In the genomic region with DNA sequence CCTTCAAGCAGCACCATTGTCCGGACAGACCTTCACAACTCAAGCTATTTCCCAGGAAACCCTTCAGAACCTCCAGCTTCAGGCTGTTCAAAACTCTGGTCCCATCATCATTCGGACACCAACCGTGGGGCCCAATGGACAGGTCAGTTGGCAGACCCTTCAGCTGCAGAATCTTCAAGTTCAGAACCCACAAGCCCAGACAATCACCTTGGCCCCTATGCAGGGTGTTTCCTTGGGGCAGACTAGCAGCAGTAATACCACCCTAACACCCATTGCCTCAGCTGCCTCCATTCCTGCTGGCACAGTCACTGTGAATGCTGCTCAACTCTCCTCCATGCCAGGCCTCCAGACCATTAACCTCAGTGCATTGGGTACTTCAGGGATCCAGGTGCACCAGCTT, we compare ENCODE assay signal across 11 mouse cellular contexts. TPM values are rescaled to one million over a fixed set of nuclear protein-coding genes. Genes with fewer than 3 reads are reported as not detected.
DNase-seq lines count a peak whose midpoint lies in the region; ATAC-seq lines count a peak whose summit lies in the region.
"Had no signal": no experiment of that assay in that cellular context is flagged by ENCODE, and none has a peak within 500 bp of the region (broad histone marks: within the 10 kb centered on the region; RNA-seq: fewer than 3 reads in every experiment).

No protein-coding gene starts in this region.

- H3K4me2 ChIP-seq in liver, embryonic 11.5 days: peak overlapping the region; percentile 41
- peak overlapping the region; percentile 9; the same call in 1 of the 2 replicates for H3K4me2 ChIP-seq in hindbrain, embryonic 14.5 days (replicated peaks)
- H3K4me2 ChIP-seq in midbrain, embryonic 14.5 days (ENCODE audit: low read length): peak overlapping the region; percentile 37

- no peaks in the 10 kb centered on the region for H3K9me3 ChIP-seq in erythroblast, embryonic 14.5 days (ENCODE audit: control insufficient read depth, low read length)
- no peaks in the 10 kb centered on the region for H3K9me3 ChIP-seq in liver, embryonic 11.5 days (ENCODE audit: control insufficient read depth, low read length)
- H3K9me3 ChIP-seq in hindbrain, embryonic 14.5 days (ENCODE audit: control insufficient read depth, low read length): no peaks in the 10 kb centered on the region
- H3K9me3 ChIP-seq in midbrain, embryonic 14.5 days (ENCODE audit: control insufficient read depth, low read length): peaks cover 3% of the 10 kb centered on the region; the same call in 1 of the 2 replicates

- DNase-seq in liver, embryonic 11.5 days (ENCODE audit: low spot score): no peak
- DNase-seq in liver: no peak
- no peak for DNase-seq in hindbrain, embryonic 14.5 days (ENCODE audit: low spot score)
- DNase-seq in midbrain, embryonic 14.5 days: no peak
- DNase-seq: lung, postnatal 14 days had no signal

- H3K4me1 ChIP-seq in erythroblast, embryonic 14.5 days (ENCODE audit: control insufficient read depth): peaks cover 63% of the 10 kb centered on the region
- peaks cover 24% of the 10 kb centered on the region for H3K4me1 ChIP-seq in liver, embryonic 11.5 days (replicated peaks; ENCODE audit: control insufficient read depth, insufficient read depth, low read length)
- H3K4me1 ChIP-seq in hindbrain, embryonic 14.5 days (replicated peaks; ENCODE audit: control insufficient read depth, insufficient read depth, low read length): peaks cover 40% of the 10 kb centered on the region
- peaks cover 32% of the 10 kb centered on the region for H3K4me1 ChIP-seq in midbrain, embryonic 14.5 days (ENCODE audit: control insufficient read depth, insufficient read depth, low read length)

- no peaks in the 10 kb centered on the region for H3K27me3 ChIP-seq in erythroblast, embryonic 14.5 days (ENCODE audit: control insufficient read depth)
- no peaks in the 10 kb centered on the region for H3K27me3 ChIP-seq in liver, embryonic 11.5 days (replicated peaks; ENCODE audit: control insufficient read depth, insufficient read depth, low read length)
- H3K27me3 ChIP-seq in hindbrain, embryonic 14.5 days (ENCODE audit: control insufficient read depth, insufficient read depth, low read length): no peaks in the 10 kb centered on the region
- no peaks in the 10 kb centered on the region for H3K27me3 ChIP-seq in midbrain, embryonic 14.5 days (ENCODE audit: control insufficient read depth, insufficient read depth, low read length)

- no peak for ATAC-seq in erythroblast, adult 5-6 weeks (replicated peaks; ENCODE audit: low FRiP score, poor library complexity, severe bottlenecking)
- no peak for ATAC-seq in liver, embryonic 11.5 days (replicated peaks; ENCODE audit: low FRiP score)
- no peak for ATAC-seq in hindbrain, embryonic 14.5 days (ENCODE audit: low FRiP score)
- no peak for ATAC-seq in midbrain, embryonic 14.5 days (ENCODE audit: low FRiP score, low TSS enrichment)
- ATAC-seq in monocyte, adult 5-6 weeks (replicated peaks; ENCODE audit: insufficient number of reproducible peaks, low FRiP score, low TSS enrichment, poor library complexity, severe bottlenecking): no peak
- ATAC-seq in erythroid progenitor cell, adult 5-6 weeks (replicated peaks; ENCODE audit: low FRiP score, poor library complexity, severe bottlenecking): no peak

- peaks cover 71% of the 10 kb centered on the region for H3K36me3 ChIP-seq in erythroblast, embryonic 14.5 days (ENCODE audit: control insufficient read depth)
- H3K36me3 ChIP-seq in liver, embryonic 11.5 days (ENCODE audit: control insufficient read depth, insufficient read depth, low read length): peaks cover 33% of the 10 kb centered on the region
- peaks cover 59% of the 10 kb centered on the region for H3K36me3 ChIP-seq in hindbrain, embryonic 14.5 days (replicated peaks; ENCODE audit: control insufficient read depth, insufficient read depth)
- peaks cover 51% of the 10 kb centered on the region for H3K36me3 ChIP-seq in midbrain, embryonic 14.5 days (ENCODE audit: control insufficient read depth, insufficient read depth, low read length)

- 89% methylated on average over 3 of the region's 3 CpGs for WGBS in liver, embryonic 11.5 days
- 97% methylated on average over 3 of the region's 3 CpGs for WGBS in hindbrain, embryonic 14.5 days
- WGBS in midbrain, embryonic 14.5 days: 97% methylated on average over 3 of the region's 3 CpGs

- H3K9ac ChIP-seq in liver, embryonic 11.5 days (ENCODE audit: low read depth, low read length): no peak overlapping the region
- H3K9ac ChIP-seq in hindbrain, embryonic 14.5 days: no peak overlapping the region
- H3K9ac ChIP-seq in midbrain, embryonic 14.5 days (replicated peaks; ENCODE audit: low read length): peak overlapping the region; percentile 12; the same call in 1 of the 2 replicates

- no peak overlapping the region for H3K27ac ChIP-seq in liver, embryonic 11.5 days (ENCODE audit: low read depth, low read length)
- no peak overlapping the region for H3K27ac ChIP-seq in hindbrain, embryonic 14.5 days
- no peak overlapping the region for H3K27ac ChIP-seq in midbrain, embryonic 14.5 days (replicated peaks; ENCODE audit: low read depth, low read length)

- H3K4me3 ChIP-seq in erythroblast, embryonic 14.5 days (replicated peaks): peak overlapping the region; percentile 35
- peak overlapping the region; percentile 13; the same call in 1 of the 2 replicates for H3K4me3 ChIP-seq in liver, embryonic 11.5 days (ENCODE audit: low read depth, low read length)
- H3K4me3 ChIP-seq in hindbrain, embryonic 14.5 days (replicated peaks; ENCODE audit: low read length): no peak overlapping the region
- H3K4me3 ChIP-seq in midbrain, embryonic 14.5 days (replicated peaks; ENCODE audit: low read depth, low read length): no peak overlapping the region

RNA-seq across cellular contexts. Expression of gene Sp1, which starts 3.3 kb away (rescaled TPM):
- polyA plus RNA-seq in erythroblast, embryonic 14.5 days (2012): 0.32 and 0.93 TPM in 2 replicates
- 42.2 and 66.3 TPM in 2 replicates for total RNA-seq in erythroblast, adult 5-6 weeks (2015; ENCODE audit: low replicate concordance)
- 20.2 and 23.1 TPM in 2 replicates for total RNA-seq in erythroblast, adult 5-6 weeks (2017; ENCODE audit: low replicate concordance)
- polyA plus RNA-seq in liver, embryonic 11.5 days (2014; fragmentation: Nextera tagmentation; extraction: Ambion mirVana): 9.7 and 10.6 TPM in 2 replicates
- 5.3 and 6.2 TPM in 2 replicates for polyA plus RNA-seq in hindbrain, embryonic 14.5 days (2014; fragmentation: Nextera tagmentation; extraction: Ambion mirVana)
- polyA plus RNA-seq in midbrain, embryonic 14.5 days (2014; fragmentation: Nextera tagmentation; extraction: Ambion mirVana): 6.0 and 7.4 TPM in 2 replicates
- 66.1 to 99.7 TPM (median 74.8 TPM) in 3 replicates for total RNA-seq in monocyte, adult 5-6 weeks (2017)
- 80.5 and 94.1 TPM in 2 replicates for total RNA-seq in erythroid progenitor cell, adult 5-6 weeks (2015; ENCODE audit: low replicate concordance)
- total RNA-seq in erythroid progenitor cell, adult 5-6 weeks (2017; ENCODE audit: low replicate concordance): 70.4 and 79.1 TPM in 2 replicates

RNA-seq across cellular contexts. Expression of gene Amhr2, which starts 35.9 kb away (rescaled TPM):
- polyA plus RNA-seq in erythroblast, embryonic 14.5 days (2012): 0.03 and 0.08 TPM in 2 replicates
- total RNA-seq in erythroblast, adult 5-6 weeks (2015; ENCODE audit: low replicate concordance): not detected in 2 replicates
- not detected in 2 replicates for total RNA-seq in erythroblast, adult 5-6 weeks (2017; ENCODE audit: low replicate concordance)
- polyA plus RNA-seq in liver, embryonic 11.5 days (2014; fragmentation: Nextera tagmentation; extraction: Ambion mirVana): 1.1 and 1.6 TPM in 2 replicates
- 0.13 and 0.39 TPM in 2 replicates for polyA plus RNA-seq in hindbrain, embryonic 14.5 days (2014; fragmentation: Nextera tagmentation; extraction: Ambion mirVana)
- polyA plus RNA-seq in midbrain, embryonic 14.5 days (2014; fragmentation: Nextera tagmentation; extraction: Ambion mirVana): 0.18 and 0.39 TPM in 2 replicates
- total RNA-seq in monocyte, adult 5-6 weeks (2017): 0.86 TPM in 1 of 3 replicates, not detected in the others
- not detected in 2 replicates for total RNA-seq in erythroid progenitor cell, adult 5-6 weeks (2015; ENCODE audit: low replicate concordance)
- 3.6 TPM in 1 of 2 replicates, not detected in the other for total RNA-seq in erythroid progenitor cell, adult 5-6 weeks (2017; ENCODE audit: low replicate concordance)
- polyA plus RNA-seq: embryonic facial prominence, embryonic 11.5 days had no signal

RNA-seq across cellular contexts. Expression of gene Sp7, which starts 42.3 kb away (rescaled TPM):
- not detected in 2 replicates for polyA plus RNA-seq in erythroblast, embryonic 14.5 days (2012)
- not detected in 2 replicates for total RNA-seq in erythroblast, adult 5-6 weeks (2015; ENCODE audit: low replicate concordance)
- total RNA-seq in erythroblast, adult 5-6 weeks (2017; ENCODE audit: low replicate concordance): not detected in 2 replicates
- polyA plus RNA-seq in liver, embryonic 11.5 days (2014; fragmentation: Nextera tagmentation; extraction: Ambion mirVana): 0.57 and 1.5 TPM in 2 replicates
- 0.64 and 0.82 TPM in 2 replicates for polyA plus RNA-seq in hindbrain, embryonic 14.5 days (2014; fragmentation: Nextera tagmentation; extraction: Ambion mirVana)
- polyA plus RNA-seq in midbrain, embryonic 14.5 days (2014; fragmentation: Nextera tagmentation; extraction: Ambion mirVana): 0.21 TPM in 1 of 2 replicates, not detected in the other
- total RNA-seq in monocyte, adult 5-6 weeks (2017): not detected in 3 replicates
- not detected in 2 replicates for total RNA-seq in erythroid progenitor cell, adult 5-6 weeks (2015; ENCODE audit: low replicate concordance)
- total RNA-seq in erythroid progenitor cell, adult 5-6 weeks (2017; ENCODE audit: low replicate concordance): not detected in 2 replicates
- polyA plus RNA-seq: heart, postnatal 0 days had no signal

RNA-seq across cellular contexts. Expression of gene Prr13, which starts 49.5 kb away (rescaled TPM):
- 28.4 and 73.8 TPM in 2 replicates for polyA plus RNA-seq in erythroblast, embryonic 14.5 days (2012)
- total RNA-seq in erythroblast, adult 5-6 weeks (2015; ENCODE audit: low replicate concordance): 70.9 and 84.4 TPM in 2 replicates
- total RNA-seq in erythroblast, adult 5-6 weeks (2017; ENCODE audit: low replicate concordance): 37.6 and 64.5 TPM in 2 replicates
- 155 and 157 TPM in 2 replicates for polyA plus RNA-seq in liver, embryonic 11.5 days (2014; fragmentation: Nextera tagmentation; extraction: Ambion mirVana)
- polyA plus RNA-seq in hindbrain, embryonic 14.5 days (2014; fragmentation: Nextera tagmentation; extraction: Ambion mirVana): 98.3 and 105 TPM in 2 replicates
- 127 and 133 TPM in 2 replicates for polyA plus RNA-seq in midbrain, embryonic 14.5 days (2014; fragmentation: Nextera tagmentation; extraction: Ambion mirVana)
- total RNA-seq in monocyte, adult 5-6 weeks (2017): 233 to 280 TPM (median 259 TPM) in 3 replicates
- 45.4 and 56.6 TPM in 2 replicates for total RNA-seq in erythroid progenitor cell, adult 5-6 weeks (2015; ENCODE audit: low replicate concordance)
- total RNA-seq in erythroid progenitor cell, adult 5-6 weeks (2017; ENCODE audit: low replicate concordance): 18.6 and 49.4 TPM in 2 replicates

RNA-seq across cellular contexts. Expression of gene Aaas, which starts 58.7 kb away (rescaled TPM):
- 13.7 and 18.1 TPM in 2 replicates for polyA plus RNA-seq in erythroblast, embryonic 14.5 days (2012)
- 30.3 and 60.7 TPM in 2 replicates for total RNA-seq in erythroblast, adult 5-6 weeks (2015; ENCODE audit: low replicate concordance)
- total RNA-seq in erythroblast, adult 5-6 weeks (2017; ENCODE audit: low replicate concordance): 11.7 and 49.7 TPM in 2 replicates
- 99.3 and 108 TPM in 2 replicates for polyA plus RNA-seq in liver, embryonic 11.5 days (2014; fragmentation: Nextera tagmentation; extraction: Ambion mirVana)
- polyA plus RNA-seq in hindbrain, embryonic 14.5 days (2014; fragmentation: Nextera tagmentation; extraction: Ambion mirVana): 30.7 and 33.8 TPM in 2 replicates
- polyA plus RNA-seq in midbrain, embryonic 14.5 days (2014; fragmentation: Nextera tagmentation; extraction: Ambion mirVana): 27.6 and 30.6 TPM in 2 replicates
- total RNA-seq in monocyte, adult 5-6 weeks (2017): 16.5 to 50.9 TPM (median 46.2 TPM) in 3 replicates
- 41.9 and 51.5 TPM in 2 replicates for total RNA-seq in erythroid progenitor cell, adult 5-6 weeks (2015; ENCODE audit: low replicate concordance)
- total RNA-seq in erythroid progenitor cell, adult 5-6 weeks (2017; ENCODE audit: low replicate concordance): 18.2 and 49.8 TPM in 2 replicates

Comparison
In these comparisons a context has a peak if more than half of its experiments do, and no peak if none do; other contexts are left out.
1. H3K4me3 ChIP-seq: peak in erythroblast, embryonic 14.5 days (single experiment) and liver, embryonic 11.5 days (single experiment); none in hindbrain, embryonic 14.5 days (single experiment) and midbrain, embryonic 14.5 days (single experiment).
2. Peak in every context shown above with its lines, with median percentiles within 50 percentile points of each other: H3K4me2 ChIP-seq.